ENCODE assay signal across 14 mouse cellular contexts in genomic region chr5:148152600-148153402, GRCm38 (mm10).
DNase-seq lines count a peak whose midpoint lies in the region; ATAC-seq lines count a peak whose summit lies in the region.
"Had no signal": no experiment of that assay in that cellular context is flagged by ENCODE, and none has a peak within 500 bp of the region (broad histone marks: within the 10 kb centered on the region; RNA-seq: fewer than 3 reads in every experiment).

No protein-coding gene starts in this region.

- H3K4me1 ChIP-seq in hindbrain, embryonic 12.5 days, result peaks cover 30% of the 10 kb centered on the region
- H3K4me1 ChIP-seq in midbrain, embryonic 15.5 days, result peaks cover 24% of the 10 kb centered on the region

- 35% methylated on average over 13 of the region's 13 CpGs for WGBS in hindbrain, embryonic 12.5 days
- 26% methylated on average over 13 of the region's 13 CpGs for WGBS in midbrain, embryonic 15.5 days

- ATAC-seq in hindbrain, embryonic 12.5 days (ENCODE audit: low FRiP score), result peak; percentile 84
- peak; percentile 85 for ATAC-seq in midbrain, embryonic 15.5 days (replicated peaks)

- H3K4me2 ChIP-seq in hindbrain, embryonic 12.5 days (replicated peaks), result peak overlapping the region; percentile 20
- peak overlapping the region; percentile 24 for H3K4me2 ChIP-seq in midbrain, embryonic 15.5 days

- peak overlapping the region; percentile 88 for H3K27ac ChIP-seq in hindbrain, embryonic 12.5 days
- H3K27ac ChIP-seq in midbrain, embryonic 15.5 days, result peak overlapping the region; percentile 67
- H3K27ac ChIP-seq: heart, adult 2 months; kidney, postnatal 0 days; liver, embryonic 14.5 days had no signal

- no peak overlapping the region for H3K4me3 ChIP-seq in hindbrain, embryonic 12.5 days
- H3K4me3 ChIP-seq in midbrain, embryonic 15.5 days, result no peak overlapping the region
- H3K4me3 ChIP-seq: heart, adult 2 months had no signal

- H3K9ac ChIP-seq in hindbrain, embryonic 12.5 days, result no peak overlapping the region; the same call in 1 of the 2 replicates
- H3K9ac ChIP-seq in midbrain, embryonic 15.5 days, result no peak overlapping the region
- H3K9ac ChIP-seq: liver, embryonic 14.5 days had no signal

- H3K9me3 ChIP-seq in hindbrain, embryonic 12.5 days (replicated peaks), result peaks cover 5% of the 10 kb centered on the region; the same call in 1 of the 2 replicates
- no peaks in the 10 kb centered on the region for H3K9me3 ChIP-seq in midbrain, embryonic 15.5 days

- H3K27me3 ChIP-seq in hindbrain, embryonic 12.5 days, result no peaks in the 10 kb centered on the region
- H3K27me3 ChIP-seq in midbrain, embryonic 15.5 days (replicated peaks), result no peaks in the 10 kb centered on the region

- H3K36me3 ChIP-seq in hindbrain, embryonic 12.5 days, result no peaks in the 10 kb centered on the region
- no peaks in the 10 kb centered on the region for H3K36me3 ChIP-seq in midbrain, embryonic 15.5 days (replicated peaks)
- H3K36me3 ChIP-seq: G1E had no signal

- DNase-seq in embryo, embryonic 11 days, result peak; percentile 61
- DNase-seq in embryo, embryonic 9.5 days (ENCODE audit: extremely low spot score), result no peak
- peak; percentile 36 for DNase-seq in brain, adult 2 months (ENCODE audit: low read depth, low spot score)
- no peak for DNase-seq in right cerebral cortex, postnatal 25 days
- no peak for DNase-seq in frontal cortex, postnatal 36 days (ENCODE audit: low spot score in 2 of 2)
- no peak for DNase-seq in thymus, postnatal 0 days (ENCODE audit: low spot score)
- DNase-seq: cerebellum, postnatal 25 days; heart, adult 2 months; heart, postnatal 4 days had no signal

Comparison
In these comparisons a context has a peak if more than half of its experiments do, and no peak if none do; other contexts are left out.
1. DNase-seq: peak in embryo, embryonic 11 days (single experiment) and brain, adult 2 months (single experiment); none in embryo, embryonic 9.5 days (single experiment), right cerebral cortex, postnatal 25 days (single experiment), frontal cortex, postnatal 36 days (0 of 2) and thymus, postnatal 0 days (single experiment).